In genomic region chr2:58041867-58042266, GRCm38 (mm10) we compare ENCODE assay signal across 11 mouse cellular contexts. TPM values are rescaled to one million over a fixed set of nuclear protein-coding genes. Genes with fewer than 3 reads are reported as not detected.
A peak's percentile ranks its signal among the peaks of the same experiment; 100 is the strongest.
DNase-seq lines count a peak whose midpoint lies in the region; ATAC-seq and TF ChIP-seq lines count a peak whose summit lies in the region.
"Had no signal": no experiment of that assay in that cellular context is flagged by ENCODE, and none has a peak within 500 bp of the region (broad histone marks: within the 10 kb centered on the region; RNA-seq: fewer than 3 reads in every experiment).

No protein-coding gene starts in this region.

- ATAC-seq in forebrain, embryonic 13.5 days: peak; percentile 62
- no peak for ATAC-seq in forebrain, embryonic 12.5 days (ENCODE audit: low FRiP score)
- ATAC-seq in midbrain, embryonic 14.5 days (ENCODE audit: low FRiP score, low TSS enrichment): no peak
- ATAC-seq in midbrain, embryonic 11.5 days (ENCODE audit: low FRiP score): no peak
- ATAC-seq in stomach, postnatal 0 days (ENCODE audit: low FRiP score, low TSS enrichment): no peak

- no peak overlapping the region for H3K4me2 ChIP-seq in forebrain, embryonic 13.5 days
- no peak overlapping the region for H3K4me2 ChIP-seq in forebrain, embryonic 12.5 days
- H3K4me2 ChIP-seq in midbrain, embryonic 14.5 days (ENCODE audit: low read length): no peak overlapping the region
- H3K4me2 ChIP-seq in midbrain, embryonic 11.5 days: no peak overlapping the region
- no peak overlapping the region for H3K4me2 ChIP-seq in stomach, postnatal 0 days (replicated peaks; ENCODE audit: low read depth)
- H3K4me2 ChIP-seq: limb, embryonic 15.5 days; stomach, embryonic 15.5 days had no signal

- no peak overlapping the region for H3K4me3 ChIP-seq in forebrain, embryonic 13.5 days
- H3K4me3 ChIP-seq in forebrain, embryonic 12.5 days (replicated peaks): no peak overlapping the region
- H3K4me3 ChIP-seq in midbrain, embryonic 14.5 days (replicated peaks; ENCODE audit: low read depth, low read length): no peak overlapping the region
- no peak overlapping the region for H3K4me3 ChIP-seq in midbrain, embryonic 11.5 days (ENCODE audit: low read depth, low read length)
- H3K4me3 ChIP-seq in stomach, postnatal 0 days (ENCODE audit: low read depth, low read length): no peak overlapping the region
- H3K4me3 ChIP-seq: limb, embryonic 15.5 days; stomach, embryonic 15.5 days had no signal

- H3K9ac ChIP-seq in forebrain, embryonic 13.5 days: no peak overlapping the region
- no peak overlapping the region for H3K9ac ChIP-seq in forebrain, embryonic 12.5 days
- no peak overlapping the region for H3K9ac ChIP-seq in midbrain, embryonic 14.5 days (replicated peaks; ENCODE audit: low read length)
- no peak overlapping the region for H3K9ac ChIP-seq in midbrain, embryonic 11.5 days (ENCODE audit: low read length)
- H3K9ac ChIP-seq in stomach, postnatal 0 days (ENCODE audit: low read length): no peak overlapping the region
- H3K9ac ChIP-seq: limb, embryonic 15.5 days; stomach, embryonic 15.5 days had no signal

- no peaks in the 10 kb centered on the region for H3K4me1 ChIP-seq in forebrain, embryonic 13.5 days
- H3K4me1 ChIP-seq in forebrain, embryonic 12.5 days: no peaks in the 10 kb centered on the region
- no peaks in the 10 kb centered on the region for H3K4me1 ChIP-seq in midbrain, embryonic 14.5 days (ENCODE audit: control insufficient read depth, insufficient read depth, low read length)
- no peaks in the 10 kb centered on the region for H3K4me1 ChIP-seq in midbrain, embryonic 11.5 days (ENCODE audit: control insufficient read depth, insufficient read depth, low read length)
- H3K4me1 ChIP-seq in stomach, postnatal 0 days (replicated peaks; ENCODE audit: control insufficient read depth, insufficient read depth): no peaks in the 10 kb centered on the region
- H3K4me1 ChIP-seq: limb, embryonic 15.5 days; stomach, embryonic 15.5 days had no signal

- TF ChIP-seq CTCF in stomach, postnatal 0 days (IDR thresholded peaks at IDR 0.05; ENCODE audit: low read depth): no peak

- TF ChIP-seq EP300 in stomach, postnatal 0 days (optimal IDR thresholded peaks at IDR 0.05): no peak

- no peak overlapping the region for H3K27ac ChIP-seq in forebrain, embryonic 13.5 days
- H3K27ac ChIP-seq in forebrain, embryonic 12.5 days: no peak overlapping the region
- no peak overlapping the region for H3K27ac ChIP-seq in midbrain, embryonic 14.5 days (replicated peaks; ENCODE audit: low read depth, low read length)
- no peak overlapping the region for H3K27ac ChIP-seq in midbrain, embryonic 11.5 days (ENCODE audit: low read depth, low read length)
- no peak overlapping the region for H3K27ac ChIP-seq in stomach, postnatal 0 days (replicated peaks)
- H3K27ac ChIP-seq: limb, embryonic 15.5 days; stomach, embryonic 15.5 days had no signal

- no peaks in the 10 kb centered on the region for H3K27me3 ChIP-seq in forebrain, embryonic 13.5 days
- H3K27me3 ChIP-seq in forebrain, embryonic 12.5 days: no peaks in the 10 kb centered on the region
- peaks cover 26% of the 10 kb centered on the region for H3K27me3 ChIP-seq in midbrain, embryonic 14.5 days (ENCODE audit: control insufficient read depth, insufficient read depth, low read length)
- H3K27me3 ChIP-seq in midbrain, embryonic 11.5 days (ENCODE audit: control insufficient read depth, insufficient read depth, low read length): no peaks in the 10 kb centered on the region; the same call in 1 of the 2 replicates
- no peaks in the 10 kb centered on the region for H3K27me3 ChIP-seq in stomach, postnatal 0 days (ENCODE audit: control insufficient read depth, insufficient read depth, low read length)
- H3K27me3 ChIP-seq: limb, embryonic 15.5 days; stomach, embryonic 15.5 days had no signal

- no peaks in the 10 kb centered on the region for H3K36me3 ChIP-seq in forebrain, embryonic 13.5 days (ENCODE audit: poor library complexity, severe bottlenecking)
- H3K36me3 ChIP-seq in forebrain, embryonic 12.5 days (replicated peaks): no peaks in the 10 kb centered on the region
- no peaks in the 10 kb centered on the region for H3K36me3 ChIP-seq in midbrain, embryonic 14.5 days (ENCODE audit: control insufficient read depth, insufficient read depth, low read length)
- H3K36me3 ChIP-seq in midbrain, embryonic 11.5 days (ENCODE audit: control insufficient read depth, insufficient read depth, low read length): no peaks in the 10 kb centered on the region
- H3K36me3 ChIP-seq in stomach, postnatal 0 days (ENCODE audit: control insufficient read depth, insufficient read depth, low read length): no peaks in the 10 kb centered on the region
- H3K36me3 ChIP-seq: limb, embryonic 15.5 days; stomach, embryonic 15.5 days had no signal

- peak; percentile 38 for DNase-seq in midbrain, embryonic 14.5 days
- DNase-seq in midbrain, embryonic 11.5 days (ENCODE audit: low spot score, missing footprints): no peak
- peak; percentile 74 for DNase-seq in layer of hippocampus, adult 9-11 months
- peak; percentile 25 to 38 for DNase-seq in right cerebral cortex, postnatal 36 days (ENCODE audit: low spot score in 2 of 2)
- no peak for DNase-seq in urinary bladder, postnatal 14 days (ENCODE audit: low spot score)
- DNase-seq in stomach, postnatal 0 days (ENCODE audit: low spot score): no peak
- DNase-seq: gastrocnemius, postnatal 10 days had no signal

- WGBS in forebrain, embryonic 13.5 days: 80% methylated on average over 7 of the region's 7 CpGs
- WGBS in forebrain, embryonic 12.5 days: 76% methylated on average over 7 of the region's 7 CpGs
- 75% methylated on average over 7 of the region's 7 CpGs for WGBS in midbrain, embryonic 14.5 days
- WGBS in midbrain, embryonic 11.5 days: 84% methylated on average over 7 of the region's 7 CpGs
- WGBS in stomach, postnatal 0 days: 55% methylated on average over 7 of the region's 7 CpGs

- no peaks in the 10 kb centered on the region for H3K9me3 ChIP-seq in forebrain, embryonic 13.5 days (replicated peaks)
- no peaks in the 10 kb centered on the region for H3K9me3 ChIP-seq in forebrain, embryonic 12.5 days
- no peaks in the 10 kb centered on the region for H3K9me3 ChIP-seq in midbrain, embryonic 14.5 days (ENCODE audit: control insufficient read depth, low read length)
- no peaks in the 10 kb centered on the region for H3K9me3 ChIP-seq in midbrain, embryonic 11.5 days (ENCODE audit: control insufficient read depth, low read length)
- H3K9me3 ChIP-seq in stomach, postnatal 0 days (ENCODE audit: control insufficient read depth, low read length): no peaks in the 10 kb centered on the region
- H3K9me3 ChIP-seq: limb, embryonic 15.5 days; stomach, embryonic 15.5 days had no signal

RNA-seq across cellular contexts. Expression of gene Ermn, which starts 10.8 kb away (rescaled TPM):
- polyA plus RNA-seq in forebrain, embryonic 13.5 days (2015; fragmentation: Nextera tagmentation; extraction: Ambion mirVana): 1.6 and 2.0 TPM in 2 replicates
- polyA plus RNA-seq in forebrain, embryonic 12.5 days (2016; fragmentation: Nextera tagmentation; extraction: Ambion mirVana): 2.3 and 2.8 TPM in 2 replicates
- 0.27 and 0.47 TPM in 2 replicates for polyA plus RNA-seq in midbrain, embryonic 14.5 days (2014; fragmentation: Nextera tagmentation; extraction: Ambion mirVana)
- 0.04 and 0.28 TPM in 2 replicates for polyA plus RNA-seq in midbrain, embryonic 11.5 days (2014; fragmentation: Nextera tagmentation; extraction: Ambion mirVana)
- 0.07 TPM in 2 replicates for polyA plus RNA-seq in stomach, postnatal 0 days (2015; fragmentation: Nextera tagmentation; extraction: Ambion mirVana)
- polyA plus RNA-seq: stomach, embryonic 15.5 days had no signal

RNA-seq across cellular contexts. Expression of gene Galnt5, which starts 44.2 kb away (rescaled TPM):
- not detected in 2 replicates for polyA plus RNA-seq in forebrain, embryonic 13.5 days (2015; fragmentation: Nextera tagmentation; extraction: Ambion mirVana)
- polyA plus RNA-seq in forebrain, embryonic 12.5 days (2016; fragmentation: Nextera tagmentation; extraction: Ambion mirVana): 0.18 and 0.34 TPM in 2 replicates
- 0.05 TPM in 1 of 2 replicates, not detected in the other for polyA plus RNA-seq in midbrain, embryonic 14.5 days (2014; fragmentation: Nextera tagmentation; extraction: Ambion mirVana)
- 0.40 and 0.51 TPM in 2 replicates for polyA plus RNA-seq in midbrain, embryonic 11.5 days (2014; fragmentation: Nextera tagmentation; extraction: Ambion mirVana)
- polyA plus RNA-seq in stomach, postnatal 0 days (2015; fragmentation: Nextera tagmentation; extraction: Ambion mirVana): 2.1 and 2.5 TPM in 2 replicates

Comparison
In these comparisons a context has a peak if more than half of its experiments do, and no peak if none do; other contexts are left out.
1. DNase-seq: peak in midbrain, embryonic 14.5 days (single experiment), layer of hippocampus, adult 9-11 months (single experiment) and right cerebral cortex, postnatal 36 days (2 of 2); none in midbrain, embryonic 11.5 days (single experiment), urinary bladder, postnatal 14 days (single experiment) and stomach, postnatal 0 days (single experiment).